27 mouse cellular contexts compared by ENCODE assay signal in genomic region chr11:39868451-39868979, GRCm38 (mm10).
DNase-seq lines count a peak whose midpoint lies in the region; ATAC-seq and TF ChIP-seq lines count a peak whose summit lies in the region.
"Had no signal": no experiment of that assay in that cellular context is flagged by ENCODE, and none has a peak within 500 bp of the region (broad histone marks: within the 10 kb centered on the region; RNA-seq: fewer than 3 reads in every experiment).

No protein-coding gene starts in this region.

- no peaks in the 10 kb centered on the region for H3K36me3 ChIP-seq in embryonic facial prominence, embryonic 14.5 days (ENCODE audit: control insufficient read depth, insufficient read depth, low read length)
- H3K36me3 ChIP-seq in embryonic facial prominence, embryonic 10.5 days (replicated peaks): no peaks in the 10 kb centered on the region
- H3K36me3 ChIP-seq in midbrain, postnatal 0 days (ENCODE audit: insufficient read depth, low read length): no peaks in the 10 kb centered on the region
- no peaks in the 10 kb centered on the region for H3K36me3 ChIP-seq in midbrain, embryonic 16.5 days (ENCODE audit: control insufficient read depth, insufficient read depth, low read length)
- H3K36me3 ChIP-seq in hindbrain, embryonic 13.5 days: no peaks in the 10 kb centered on the region
- no peaks in the 10 kb centered on the region for H3K36me3 ChIP-seq in hindbrain, postnatal 0 days (ENCODE audit: insufficient read depth, low read length)
- H3K36me3 ChIP-seq: embryonic facial prominence, embryonic 13.5 days; G1E; heart, embryonic 10.5 days; intestine, embryonic 15.5 days; limb, embryonic 15.5 days; liver, embryonic 15.5 days; lung, embryonic 15.5 days had no signal

- H3K9ac ChIP-seq in embryonic facial prominence, embryonic 14.5 days (ENCODE audit: low read depth, low read length): no peak overlapping the region
- no peak overlapping the region for H3K9ac ChIP-seq in midbrain, postnatal 0 days (replicated peaks; ENCODE audit: low read length, poor library complexity, severe bottlenecking)
- H3K9ac ChIP-seq in midbrain, embryonic 16.5 days (ENCODE audit: low read depth, low read length): no peak overlapping the region
- no peak overlapping the region for H3K9ac ChIP-seq in hindbrain, embryonic 13.5 days
- H3K9ac ChIP-seq in hindbrain, postnatal 0 days (replicated peaks; ENCODE audit: low read length): no peak overlapping the region
- H3K9ac ChIP-seq: embryonic facial prominence, embryonic 13.5 days; forebrain, embryonic 13.5 days; intestine, embryonic 15.5 days; limb, embryonic 15.5 days; liver, embryonic 15.5 days; lung, embryonic 15.5 days had no signal

- no peak overlapping the region for H3K4me2 ChIP-seq in embryonic facial prominence, embryonic 14.5 days (ENCODE audit: low read depth, low read length)
- no peak overlapping the region for H3K4me2 ChIP-seq in midbrain, postnatal 0 days (ENCODE audit: low read depth, low read length, poor library complexity, severe bottlenecking)
- H3K4me2 ChIP-seq in midbrain, embryonic 16.5 days (ENCODE audit: low read length): no peak overlapping the region
- H3K4me2 ChIP-seq in hindbrain, embryonic 13.5 days: no peak overlapping the region
- no peak overlapping the region for H3K4me2 ChIP-seq in hindbrain, postnatal 0 days (ENCODE audit: low read depth, low read length)
- H3K4me2 ChIP-seq: embryonic facial prominence, embryonic 13.5 days; forebrain, embryonic 13.5 days; intestine, embryonic 15.5 days; limb, embryonic 15.5 days; liver, embryonic 15.5 days; lung, embryonic 15.5 days had no signal

- no peak for ATAC-seq in embryonic facial prominence, embryonic 14.5 days (ENCODE audit: low read depth)
- ATAC-seq in midbrain, postnatal 0 days (ENCODE audit: low FRiP score): no peak; the same call in 1 of the 2 replicates
- no peak for ATAC-seq in midbrain, embryonic 16.5 days
- peak; percentile 74 for ATAC-seq in hindbrain, embryonic 13.5 days (ENCODE audit: low FRiP score)
- ATAC-seq in hindbrain, postnatal 0 days: peak; percentile 79
- ATAC-seq: forebrain, embryonic 13.5 days; intestine, embryonic 15.5 days; Patski had no signal

- H3K4me1 ChIP-seq in embryonic facial prominence, embryonic 14.5 days (ENCODE audit: control insufficient read depth, insufficient read depth, low read length): no peaks in the 10 kb centered on the region
- H3K4me1 ChIP-seq in embryonic facial prominence, embryonic 10.5 days: no peaks in the 10 kb centered on the region
- no peaks in the 10 kb centered on the region for H3K4me1 ChIP-seq in midbrain, postnatal 0 days (ENCODE audit: insufficient read depth, low read length)
- H3K4me1 ChIP-seq in midbrain, embryonic 16.5 days (ENCODE audit: control insufficient read depth, insufficient read depth, low read length): no peaks in the 10 kb centered on the region
- no peaks in the 10 kb centered on the region for H3K4me1 ChIP-seq in hindbrain, embryonic 13.5 days (replicated peaks)
- no peaks in the 10 kb centered on the region for H3K4me1 ChIP-seq in hindbrain, postnatal 0 days (ENCODE audit: insufficient read depth, low read length)
- H3K4me1 ChIP-seq: embryonic facial prominence, embryonic 13.5 days; forebrain, embryonic 13.5 days; heart, embryonic 10.5 days; intestine, embryonic 15.5 days; limb, embryonic 15.5 days; liver, embryonic 15.5 days; lung, embryonic 15.5 days had no signal

- 65% methylated on average over 6 of the region's 6 CpGs for WGBS in embryonic facial prominence, embryonic 14.5 days
- 87% methylated on average over 6 of the region's 6 CpGs for WGBS in embryonic facial prominence, embryonic 10.5 days
- whole genome bisulfite sequencing in midbrain, postnatal 0 days: 67% methylated on average over 6 of the region's 6 CpGs
- 60% methylated on average over 6 of the region's 6 CpGs for WGBS in midbrain, embryonic 16.5 days
- WGBS in hindbrain, embryonic 13.5 days: 56% methylated on average over 6 of the region's 6 CpGs
- 55% methylated on average over 6 of the region's 6 CpGs for WGBS in hindbrain, postnatal 0 days

- DNase-seq in embryonic facial prominence, embryonic 14.5 days (ENCODE audit: low spot score): peak; percentile 45
- DNase-seq in embryonic facial prominence, embryonic 10.5 days (ENCODE audit: low spot score): no peak
- DNase-seq in midbrain, postnatal 0 days (ENCODE audit: low spot score): peak; percentile 46
- peak; percentile 53 for DNase-seq in hindbrain, postnatal 0 days (ENCODE audit: low spot score)
- DNase-seq in heart, adult 18-20 months: no peak
- DNase-seq in left cerebral cortex, postnatal 36 days (ENCODE audit: low spot score in 2 of 2): no peak
- DNase-seq: B cell, adult 2 months; cerebellum, adult 11-12 months; heart, postnatal 4 days; kidney, adult 8-10 months; kidney, postnatal 10 days; lung, postnatal 4 days; right cerebral cortex, postnatal 25 days; spleen, adult 18-20 months; thymus, postnatal 14 days had no signal

- no peak for TF ChIP-seq CTCF in midbrain, postnatal 0 days (IDR thresholded peaks at IDR 0.05)
- TF ChIP-seq CTCF in hindbrain, postnatal 0 days (IDR thresholded peaks at IDR 0.05; ENCODE audit: low read depth): no peak

- intact Hi-C loops in left cerebral cortex, postnatal 36 days (cut with DNase I): no loop called here

- no peaks in the 10 kb centered on the region for H3K27me3 ChIP-seq in embryonic facial prominence, embryonic 14.5 days (replicated peaks; ENCODE audit: control insufficient read depth, insufficient read depth, low read length)
- no peaks in the 10 kb centered on the region for H3K27me3 ChIP-seq in embryonic facial prominence, embryonic 10.5 days (replicated peaks; ENCODE audit: low read depth, poor library complexity, severe bottlenecking)
- no peaks in the 10 kb centered on the region for H3K27me3 ChIP-seq in midbrain, postnatal 0 days (ENCODE audit: insufficient read depth, low read length)
- no peaks in the 10 kb centered on the region for H3K27me3 ChIP-seq in midbrain, embryonic 16.5 days (ENCODE audit: control insufficient read depth, insufficient read depth, low read depth, low read length)
- H3K27me3 ChIP-seq in hindbrain, embryonic 13.5 days: no peaks in the 10 kb centered on the region
- H3K27me3 ChIP-seq in hindbrain, postnatal 0 days (ENCODE audit: insufficient read depth, low read length): no peaks in the 10 kb centered on the region
- H3K27me3 ChIP-seq: CH12.LX; embryonic facial prominence, embryonic 13.5 days; forebrain, embryonic 13.5 days; intestine, embryonic 15.5 days; limb, embryonic 15.5 days; liver, embryonic 15.5 days; lung, embryonic 15.5 days; Patski had no signal

- no peaks in the 10 kb centered on the region for H3K9me3 ChIP-seq in embryonic facial prominence, embryonic 14.5 days (ENCODE audit: control insufficient read depth, low read length)
- no peaks in the 10 kb centered on the region for H3K9me3 ChIP-seq in embryonic facial prominence, embryonic 10.5 days
- H3K9me3 ChIP-seq in midbrain, postnatal 0 days (ENCODE audit: low read length): no peaks in the 10 kb centered on the region
- H3K9me3 ChIP-seq in midbrain, embryonic 16.5 days (replicated peaks; ENCODE audit: control insufficient read depth, low read length, poor library complexity, severe bottlenecking): no peaks in the 10 kb centered on the region
- H3K9me3 ChIP-seq in hindbrain, embryonic 13.5 days: no peaks in the 10 kb centered on the region
- H3K9me3 ChIP-seq in hindbrain, postnatal 0 days (ENCODE audit: low read length): no peaks in the 10 kb centered on the region
- H3K9me3 ChIP-seq: embryonic facial prominence, embryonic 13.5 days; forebrain, embryonic 13.5 days; G1E; heart, embryonic 10.5 days; intestine, embryonic 15.5 days; limb, embryonic 15.5 days; liver, embryonic 15.5 days; lung, embryonic 15.5 days had no signal

- H3K27ac ChIP-seq in embryonic facial prominence, embryonic 14.5 days (replicated peaks; ENCODE audit: low read depth, low read length): no peak overlapping the region
- no peak overlapping the region for H3K27ac ChIP-seq in embryonic facial prominence, embryonic 10.5 days (replicated peaks)
- H3K27ac ChIP-seq in midbrain, postnatal 0 days (ENCODE audit: low read depth, low read length): no peak overlapping the region
- H3K27ac ChIP-seq in midbrain, embryonic 16.5 days (ENCODE audit: low read length): no peak overlapping the region
- H3K27ac ChIP-seq in hindbrain, embryonic 13.5 days: no peak overlapping the region
- H3K27ac ChIP-seq in hindbrain, postnatal 0 days: no peak overlapping the region
- H3K27ac ChIP-seq: embryonic facial prominence, embryonic 13.5 days; forebrain, embryonic 13.5 days; heart, embryonic 10.5 days; intestine, embryonic 15.5 days; limb, embryonic 15.5 days; liver, embryonic 15.5 days; lung, embryonic 15.5 days had no signal

- no peak overlapping the region for H3K4me3 ChIP-seq in embryonic facial prominence, embryonic 14.5 days (ENCODE audit: low read depth, low read length)
- H3K4me3 ChIP-seq in embryonic facial prominence, embryonic 10.5 days: no peak overlapping the region
- H3K4me3 ChIP-seq in midbrain, postnatal 0 days (ENCODE audit: low read depth, low read length): no peak overlapping the region
- no peak overlapping the region for H3K4me3 ChIP-seq in midbrain, embryonic 16.5 days (ENCODE audit: low read depth, low read length)
- H3K4me3 ChIP-seq in hindbrain, embryonic 13.5 days: no peak overlapping the region
- H3K4me3 ChIP-seq in hindbrain, postnatal 0 days (ENCODE audit: low read length): no peak overlapping the region
- H3K4me3 ChIP-seq: embryonic facial prominence, embryonic 13.5 days; forebrain, embryonic 13.5 days; heart, embryonic 10.5 days; intestine, embryonic 15.5 days; limb, embryonic 15.5 days; liver, embryonic 15.5 days; lung, embryonic 15.5 days had no signal

Comparison
In these comparisons a context has a peak if more than half of its experiments do, and no peak if none do; other contexts are left out.
1. DNase-seq: peak in embryonic facial prominence, embryonic 14.5 days (single experiment), midbrain, postnatal 0 days (single experiment) and hindbrain, postnatal 0 days (single experiment); none in embryonic facial prominence, embryonic 10.5 days (single experiment), heart, adult 18-20 months (0 of 2) and left cerebral cortex, postnatal 36 days (0 of 2).
2. ATAC-seq: peak in hindbrain, embryonic 13.5 days (single experiment) and hindbrain, postnatal 0 days (single experiment); none in embryonic facial prominence, embryonic 14.5 days (single experiment), midbrain, postnatal 0 days (single experiment) and midbrain, embryonic 16.5 days (single experiment).